Mouse (Mus musculus) G1E (cell line): ENCODE measurements around the gene H2-Q10.

Experiments
- CTCF ChIP-seq: IDR thresholded peaks from 2 replicates; pipeline ENCODE4 v1.5.1; 2012; ENCODE audit warnings: low read depth, low read length, inconsistent platforms, mixed read lengths
- GATA1 ChIP-seq: IDR thresholded peaks from 2 replicates; pipeline ENCODE4 v1.6.1; 2012; ENCODE audit warnings: borderline replicate concordance, low read length, inconsistent platforms, mixed read lengths
- GATA2 ChIP-seq: IDR thresholded peaks from 2 replicates; pipeline ENCODE4 v1.6.1; 2012; ENCODE audit warnings: low read depth, low read length, inconsistent platforms, borderline replicate concordance
- POLR2AphosphoS5 ChIP-seq: IDR thresholded peaks from 2 replicates; pipeline ENCODE4 v1.6.1; 2012; ENCODE audit warnings: low read depth, low read length, inconsistent platforms; ENCODE audit not compliant: insufficient replicate concordance
- TAL1 ChIP-seq: conservative IDR thresholded peaks from 2 replicates; pipeline ENCODE4 v1.6.1; 2012; ENCODE audit warnings: low read depth, low read length, inconsistent platforms, mixed read lengths

GRCm38 (mm10) chr17:35517526-35517925 lies 47.6 kb downstream of the H2-Q10 start:
- TF ChIP-seq GATA1 (no peak), POLR2AphosphoS5 (no peak), CTCF (no peak), TAL1 (no peak), GATA2 (no peak)
